Mouse (Mus musculus) neural tube, embryonic 13.5 days (tissue): ENCODE data around the gene Ttc3. TPM values are rescaled to one million over a fixed set of nuclear protein-coding genes. Genes with fewer than 3 reads are reported as not detected.
"Not testable (repeated sequence)": the region's sequence is repeated elsewhere in the genome, so short reads cannot be mapped to it uniquely, and the experiment has no call there.

Experiments used
- ATAC-seq: fragments of 200-750 bp; cut with Nextera tagmentation; 2 replicates; pipeline ENCODE4 v1.8.0; 2017; ENCODE audit warnings: low read depth, mild to moderate bottlenecking, moderate TSS enrichment, moderate library complexity
- H3K27ac ChIP-seq: fragments of 300-500 bp; sonication (generic); replicated peaks from 2 replicates; pipeline ENCODE4 v1.5.1; 2015; ENCODE audit warnings: moderate library complexity, mild to moderate bottlenecking, inconsistent platforms
- H3K27me3 ChIP-seq: fragments of 300-500 bp; sonication (generic); 2 replicates; pipeline ENCODE4 v1.6.1; 2015; ENCODE audit warnings: mild to moderate bottlenecking, inconsistent platforms
- H3K36me3 ChIP-seq: fragments of 300-500 bp; sonication (generic); 2 replicates; pipeline ENCODE4 v1.6.1; 2015; ENCODE audit warnings: mild to moderate bottlenecking, inconsistent platforms
- H3K4me1 ChIP-seq: fragments of 300-500 bp; sonication (generic); replicated peaks from 2 replicates; pipeline ENCODE4 v1.6.1; 2015; ENCODE audit warnings: inconsistent platforms
- H3K4me2 ChIP-seq: fragments of 300-500 bp; sonication (generic); 2 replicates; pipeline ENCODE4 v1.6.1; 2015; ENCODE audit warnings: inconsistent platforms, mild to moderate bottlenecking, moderate library complexity
- H3K4me3 ChIP-seq: fragments of 300-500 bp; sonication (generic); 2 replicates; pipeline ENCODE4 v1.5.1; 2015; ENCODE audit warnings: mild to moderate bottlenecking, inconsistent platforms
- H3K9ac ChIP-seq: fragments of 300-500 bp; sonication (generic); 2 replicates; pipeline ENCODE4 v1.6.1; 2015; ENCODE audit warnings: moderate library complexity, mild to moderate bottlenecking, inconsistent platforms
- H3K9me3 ChIP-seq: fragments of 300-500 bp; sonication (generic); 2 replicates; pipeline ENCODE4 v1.6.1; 2016; ENCODE audit warnings: inconsistent platforms
- WGBS: fragments of 180-500 bp; shearing (Covaris S2); methylation state at CpG from one replicate; pipeline ENCODE4 v1.1.7; 2015; 5-methylcytosine and 5-hydroxymethylcytosine counted together
- polyA plus RNA-seq: library from polyadenylated mRNA; unstranded; fragments of >200 nt; fragmentation: Nextera tagmentation; extraction: Ambion mirVana; gene quantifications from 2 replicates; pipeline ENCODE4 v1.2.1, GENCODE M21; 2015

The Ttc3 gene
- polyA plus RNA-seq, 1 experiment from 2014 or later: 749 TPM

- H3K4me2 ChIP-seq: no peak overlapping the region
- H3K27me3 ChIP-seq: no peaks in the 10 kb centered on the region
- H3K9me3 ChIP-seq: 0 out of 2 replicates have a peak, but pooled peaks cover 2% of the 10 kb centered on the region
- no peaks in the 10 kb centered on the region for H3K36me3 ChIP-seq
- WGBS: 89% methylated on average over 5 of the region's 5 CpGs
- H3K27ac ChIP-seq: no peak overlapping the region
- no peaks in the 10 kb centered on the region for H3K4me1 ChIP-seq
- no peak for ATAC-seq
- H3K9ac ChIP-seq: no peak overlapping the region
- no peak overlapping the region for H3K4me3 ChIP-seq
Measured at GRCm38 (mm10) chr16:94487341-94487740, 116.9 kb downstream of the Ttc3 start.

- 96% methylated on average over 5 of the region's 5 CpGs for WGBS
- Histone ChIP-seq H3K4me3 (no peak overlapping the region), H3K27me3 (no peaks in the 10 kb centered on the region)
Measured at GRCm38 (mm10) chr16:94489326-94489725, 118.9 kb downstream of the Ttc3 start.

GRCm38 (mm10) chr16:94497176-94497575, 126.8 kb downstream of the Ttc3 start:
- WGBS: 94% methylated on average over 7 of the region's 7 CpGs
- not testable (repeated sequence) for H3K9ac ChIP-seq, H3K9me3 ChIP-seq, H3K27ac ChIP-seq, ATAC-seq, H3K4me2 ChIP-seq, H3K4me3 ChIP-seq, H3K27me3 ChIP-seq, H3K4me1 ChIP-seq
- peaks cover 65% of the 10 kb centered on the region for H3K36me3 ChIP-seq

More at GRCm38 (mm10) chr16:94489326-94489725, 118.9 kb downstream of the Ttc3 start:
- H3K27ac ChIP-seq: no peak overlapping the region
- no peaks in the 10 kb centered on the region for H3K36me3 ChIP-seq
- 0 out of 2 replicates have a peak, but pooled peaks cover 2% of the 10 kb centered on the region for H3K9me3 ChIP-seq
- H3K4me2 ChIP-seq: no peak overlapping the region
- no peak for ATAC-seq
- no peaks in the 10 kb centered on the region for H3K4me1 ChIP-seq
- no peak overlapping the region for H3K9ac ChIP-seq

DNA sequence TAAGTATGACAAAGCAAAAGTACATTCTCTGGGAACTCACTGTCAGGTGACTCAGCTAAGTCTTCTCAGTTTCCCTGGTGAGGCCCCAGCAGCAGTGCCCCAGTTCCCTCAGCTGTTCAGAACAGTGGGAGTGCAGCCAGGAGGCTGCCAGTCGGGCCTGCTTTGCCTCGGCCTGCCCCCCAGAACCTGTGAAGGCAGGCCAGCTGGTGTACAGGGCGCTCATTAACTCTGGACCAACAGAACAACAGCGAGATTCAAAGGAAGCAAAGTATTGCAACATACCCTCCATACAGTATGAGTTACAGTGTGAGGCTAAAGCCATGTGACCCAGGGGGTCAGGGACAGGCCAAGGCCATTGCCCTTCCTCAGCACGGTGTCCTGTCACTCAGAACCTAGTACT, 127.5 kb downstream of the Ttc3 start:
- Histone ChIP-seq H3K36me3 (peaks cover 73% of the 10 kb centered on the region), H3K4me3 (no peak overlapping the region), H3K9me3 (no peaks in the 10 kb centered on the region), H3K27me3 (no peaks in the 10 kb centered on the region), H3K4me2 (no peak overlapping the region), H3K27ac (no peak overlapping the region), H3K9ac (no peak overlapping the region), H3K4me1 (no peaks in the 10 kb centered on the region)
- WGBS: 81% methylated on average over 5 of the region's 5 CpGs
- ATAC-seq: no peak

DNA sequence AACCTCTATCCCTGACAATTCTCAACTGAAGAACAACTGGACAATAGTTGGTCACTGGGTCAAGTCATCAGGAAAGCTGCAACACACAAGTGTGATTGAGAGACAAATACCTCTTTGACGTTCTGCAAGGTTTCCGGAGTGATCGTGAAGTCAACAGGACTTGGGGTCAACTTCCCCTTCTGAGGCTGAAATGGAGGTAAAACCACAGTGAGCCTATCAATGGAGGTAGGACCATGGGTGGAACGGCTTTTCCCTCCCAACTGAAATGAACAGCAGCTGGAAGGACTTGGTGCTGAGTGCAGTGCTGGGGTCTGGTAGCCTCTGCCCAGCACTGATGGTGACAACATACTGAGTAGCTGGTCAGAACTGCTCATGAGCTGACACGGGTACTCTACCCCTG, 133.8 kb downstream of the Ttc3 start:
- H3K4me1 ChIP-seq: no peaks in the 10 kb centered on the region
- H3K27me3 ChIP-seq: no peaks in the 10 kb centered on the region
- no peak overlapping the region for H3K4me3 ChIP-seq
- no peak overlapping the region for H3K9ac ChIP-seq
- H3K36me3 ChIP-seq: peaks cover 87% of the 10 kb centered on the region
- no peak overlapping the region for H3K27ac ChIP-seq
- WGBS: 90% methylated on average over 5 of the region's 5 CpGs
- ATAC-seq: no peak
- H3K9me3 ChIP-seq: no peaks in the 10 kb centered on the region
- H3K4me2 ChIP-seq: no peak overlapping the region

DNA sequence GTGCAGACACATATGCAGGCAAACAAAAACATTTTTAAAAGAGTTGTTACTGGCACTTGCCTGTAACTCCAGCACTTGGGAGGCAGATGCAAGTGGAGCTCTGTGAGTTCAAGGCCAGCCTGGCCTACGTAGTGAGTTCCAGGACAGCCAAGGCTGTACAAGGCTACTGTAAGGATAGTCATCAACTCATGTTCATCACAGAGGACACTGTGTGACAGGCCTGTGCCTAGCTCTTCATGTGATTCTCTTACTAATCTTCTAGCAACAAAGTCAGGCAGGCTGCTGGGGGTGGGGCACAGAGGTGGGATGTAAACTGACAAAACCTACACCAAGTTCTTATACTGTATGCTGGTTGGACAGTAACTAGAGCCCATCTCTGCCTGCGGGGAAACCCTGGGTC, 136.7 kb downstream of the Ttc3 start:
- Histone ChIP-seq H3K9ac (no peak overlapping the region), H3K27ac (no peak overlapping the region), H3K4me1 (no peaks in the 10 kb centered on the region), H3K9me3 (no peaks in the 10 kb centered on the region), H3K36me3 (peaks cover 81% of the 10 kb centered on the region), H3K27me3 (no peaks in the 10 kb centered on the region), H3K4me2 (no peak overlapping the region), H3K4me3 (no peak overlapping the region)
- 92% methylated on average over 2 of the region's 2 CpGs for WGBS
- ATAC-seq: no peak

DNA sequence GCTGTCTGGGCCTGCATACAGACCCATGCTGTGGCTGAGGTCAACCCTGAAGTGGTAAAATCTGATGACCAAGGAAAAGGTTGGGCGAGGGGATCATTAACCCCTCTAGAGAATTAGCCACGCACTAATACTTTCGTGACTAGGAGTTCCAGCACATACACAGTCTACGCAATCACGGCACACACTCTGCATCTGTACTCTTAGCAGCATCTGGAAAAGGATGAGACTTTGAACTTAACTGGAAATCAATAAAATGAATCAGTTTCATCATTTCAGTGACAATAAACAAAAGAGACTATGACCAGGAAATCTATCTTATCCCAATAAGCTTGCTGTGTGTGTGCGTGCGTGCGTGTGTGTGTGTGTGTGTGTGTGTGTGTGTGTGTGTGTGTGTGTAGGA, 138.4 kb downstream of the Ttc3 start:
- no peak for ATAC-seq
- Histone ChIP-seq H3K36me3 (peaks cover 72% of the 10 kb centered on the region), H3K4me2 (no peak overlapping the region), H3K4me1 (no peaks in the 10 kb centered on the region), H3K9ac (no peak overlapping the region), H3K4me3 (no peak overlapping the region), H3K27ac (no peak overlapping the region), H3K9me3 (no peaks in the 10 kb centered on the region), H3K27me3 (no peaks in the 10 kb centered on the region)
- WGBS: 90% methylated on average over 8 of the region's 8 CpGs

DNA sequence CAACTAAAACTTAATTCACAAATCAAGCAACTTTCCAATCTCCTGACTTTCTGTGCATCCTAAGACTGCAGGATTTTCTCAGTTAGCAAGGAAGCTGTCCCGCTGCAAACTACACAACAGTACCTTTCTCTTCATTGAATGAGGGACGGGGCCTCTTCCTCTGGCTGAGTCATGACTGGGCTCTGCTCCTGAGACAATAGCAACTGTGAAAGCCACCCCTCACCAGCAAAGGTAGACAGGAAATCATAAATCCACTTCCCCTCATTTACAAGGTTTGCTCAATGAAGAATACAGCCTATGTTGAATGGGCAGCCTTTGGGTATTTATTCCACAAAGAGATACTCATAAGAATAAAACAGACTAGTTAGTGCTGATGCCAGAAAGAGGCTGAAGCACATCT, 139.6 kb downstream of the Ttc3 start:
- 63% methylated on average over 2 of the region's 2 CpGs for WGBS
- ATAC-seq: no peak
- Histone ChIP-seq H3K9me3 (no peaks in the 10 kb centered on the region), H3K27me3 (no peaks in the 10 kb centered on the region), H3K9ac (no peak overlapping the region), H3K27ac (no peak overlapping the region), H3K36me3 (peaks cover 59% of the 10 kb centered on the region), H3K4me2 (no peak overlapping the region), H3K4me3 (no peak overlapping the region), H3K4me1 (no peaks in the 10 kb centered on the region)

- H3K4me3 ChIP-seq: no peak overlapping the region
- no peak overlapping the region for H3K4me2 ChIP-seq
- no peak for ATAC-seq
- H3K27ac ChIP-seq: no peak overlapping the region
- 98% methylated on average over 2 of the region's 2 CpGs for WGBS
- H3K27me3 ChIP-seq: no peaks in the 10 kb centered on the region
- no peaks in the 10 kb centered on the region; the same call in 1 of the 2 replicates for H3K4me1 ChIP-seq
- H3K9me3 ChIP-seq: no peaks in the 10 kb centered on the region
- H3K9ac ChIP-seq: no peak overlapping the region
- H3K36me3 ChIP-seq: peaks cover 13% of the 10 kb centered on the region; the same call in 1 of the 2 replicates
Measured at GRCm38 (mm10) chr16:94517606-94518005, 147.2 kb downstream of the Ttc3 start.

Other genes with a start within 250 kb of the Ttc3 start
- 7.9 TPM in 2 replicates for gene Hlcs, start 57.0 kb upstream of the Ttc3 start, polyA plus RNA-seq
- 2.3 and 2.6 TPM in 2 replicates for gene Ripply3, start 42.2 kb upstream of the Ttc3 start, polyA plus RNA-seq
- gene Pigp, start 1.2 kb downstream of the Ttc3 start, polyA plus RNA-seq: 144 TPM in 2 replicates
- gene Vps26c, start 156.2 kb downstream of the Ttc3 start, polyA plus RNA-seq: 74.6 and 82.4 TPM in 2 replicates
- 9.5 and 10.3 TPM in 2 replicates for gene Dyrk1a, start 199.4 kb downstream of the Ttc3 start, polyA plus RNA-seq